Mouse (Mus musculus) lung, adult 2 months (tissue): ENCODE data around the gene Rock2.

ENCODE experiments used
- CTCF ChIP-seq: fragments of 200-500 bp; IDR thresholded peaks from 2 replicates; pipeline ENCODE4 v1.5.1; 2011; ENCODE audit warnings: mild to moderate bottlenecking, low read length, control low read depth; ENCODE audit not compliant: insufficient read depth
- POLR2A ChIP-seq: fragments of 200-500 bp; IDR thresholded peaks from 2 replicates; pipeline ENCODE4 v1.6.1; 2011; ENCODE audit warnings: low read depth, mild to moderate bottlenecking, control low read depth, low read length, borderline replicate concordance; ENCODE audit errors: extremely low read depth

DNA sequence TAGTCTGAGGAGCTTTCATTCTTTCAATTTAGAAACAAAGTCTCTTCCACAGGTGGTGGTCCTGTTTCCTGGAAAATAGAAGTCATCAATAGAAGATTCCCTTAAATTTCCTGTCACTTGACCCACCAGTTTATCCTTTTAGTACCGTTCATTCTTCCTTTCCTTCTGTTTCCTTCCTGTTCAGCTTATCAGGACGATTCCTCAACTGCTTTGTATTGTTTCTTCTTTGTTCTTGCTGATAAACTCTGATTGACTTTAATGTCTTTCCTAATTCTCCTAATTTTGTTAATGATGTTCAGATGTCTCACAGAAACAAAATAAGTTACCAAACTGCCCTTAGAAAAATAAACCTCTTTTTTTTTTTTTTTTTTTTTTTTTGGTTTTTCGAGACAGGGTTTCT is 16.8 kb downstream of the Rock2 start:
- TF ChIP-seq CTCF (no peak), POLR2A (no peak)
